Mouse (Mus musculus) forebrain, embryonic 12.5 days (tissue): ENCODE data around the gene Akt1s1. TPM values are rescaled to one million over a fixed set of nuclear protein-coding genes. Genes with fewer than 3 reads are reported as not detected.

Source experiments
- ATAC-seq: fragments of 200-750 bp; cut with Nextera tagmentation; 2 replicates; pipeline ENCODE4 v1.8.0; 2017; ENCODE audit warnings: moderate TSS enrichment; ENCODE audit not compliant: low FRiP score
- H3K27ac ChIP-seq: fragments of 300-500 bp; sonication (generic); 2 replicates; pipeline ENCODE4 v1.5.1; 2016; ENCODE audit warnings: mild to moderate bottlenecking
- H3K27me3 ChIP-seq: fragments of 300-500 bp; sonication (generic); 2 replicates; pipeline ENCODE4 v1.6.1; 2016; ENCODE audit warnings: mild to moderate bottlenecking
- H3K36me3 ChIP-seq: fragments of 300-500 bp; sonication (generic); replicated peaks from 2 replicates; pipeline ENCODE4 v1.6.1; 2016; ENCODE audit warnings: mild to moderate bottlenecking
- H3K4me1 ChIP-seq: fragments of 300-500 bp; sonication (generic); 2 replicates; pipeline ENCODE4 v1.6.1; 2016
- H3K4me2 ChIP-seq: fragments of 300-500 bp; sonication (generic); 2 replicates; pipeline ENCODE4 v1.6.1; 2016; ENCODE audit warnings: mild to moderate bottlenecking, moderate library complexity
- H3K4me3 ChIP-seq: fragments of 300-500 bp; sonication (generic); replicated peaks from 2 replicates; pipeline ENCODE4 v1.5.1; 2016; ENCODE audit warnings: mild to moderate bottlenecking
- H3K9ac ChIP-seq: fragments of 300-500 bp; sonication (generic); 2 replicates; pipeline ENCODE4 v1.6.1; 2016; ENCODE audit warnings: mild to moderate bottlenecking
- H3K9me3 ChIP-seq: fragments of 300-500 bp; sonication (generic); 2 replicates; pipeline ENCODE4 v1.6.1; 2016
- WGBS: fragments of 180-500 bp; shearing (Covaris S2); methylation state at CpG from one replicate; pipeline ENCODE4 v1.1.7; 2016; 5-methylcytosine and 5-hydroxymethylcytosine counted together
- polyA plus RNA-seq: library from polyadenylated mRNA; unstranded; fragments of >200 nt; fragmentation: Nextera tagmentation; extraction: Ambion mirVana; gene quantifications from 2 replicates; pipeline ENCODE4 v1.2.1, GENCODE M21; 2016

Gene Akt1s1
- polyA plus RNA-seq, 1 experiment from 2014 or later = 96.0 TPM

- Histone ChIP-seq H3K27me3 (no peaks in the 10 kb centered on the region), H3K4me2 (peak overlapping the region; percentile 93), H3K27ac (no peak overlapping the region), H3K4me1 (peaks cover 60% of the 10 kb centered on the region), H3K9me3 (no peaks in the 10 kb centered on the region), H3K9ac (peak overlapping the region; percentile 84), H3K4me3 (peak overlapping the region; percentile 73), H3K36me3 (peaks cover 19% of the 10 kb centered on the region)
- 26% methylated on average over 8 of the region's 8 CpGs for WGBS
- ATAC-seq = no peak
Observed at GRCm38 (mm10) chr7:44857905-44858304, 9.1 kb downstream of the Akt1s1 start.

DNA sequence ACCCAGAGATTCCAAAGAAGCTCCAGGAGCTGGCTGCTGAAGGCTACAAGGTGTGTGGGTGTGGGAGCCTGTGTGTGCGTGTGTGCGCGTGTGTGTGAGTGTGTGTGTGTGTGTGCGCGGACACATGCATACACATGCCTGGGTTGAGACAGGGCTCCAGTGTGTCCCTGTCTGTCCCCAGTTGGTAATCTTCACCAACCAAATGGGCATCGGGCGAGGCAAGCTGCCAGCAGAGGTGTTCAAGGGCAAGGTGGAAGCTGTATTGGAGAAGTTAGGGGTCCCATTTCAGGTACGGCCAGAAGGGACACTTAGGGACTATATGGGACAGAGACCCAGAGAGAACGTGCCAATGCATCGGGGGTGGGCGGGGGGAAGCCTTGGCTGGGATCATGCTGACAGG, 11.1 kb downstream of the Akt1s1 start:
- Histone ChIP-seq H3K4me1 (peaks cover 49% of the 10 kb centered on the region), H3K9ac (no peak overlapping the region), H3K27me3 (no peaks in the 10 kb centered on the region), H3K9me3 (no peaks in the 10 kb centered on the region), H3K27ac (no peak overlapping the region), H3K4me3 (no peak overlapping the region), H3K4me2 (no peak overlapping the region), H3K36me3 (peaks cover 38% of the 10 kb centered on the region)
- WGBS = 91% methylated on average over 11 of the region's 11 CpGs
- ATAC-seq = no peak

GRCm38 (mm10) chr7:44860576-44861428, 12.0 kb downstream of the Akt1s1 start:
- no peaks in the 10 kb centered on the region for H3K27me3 ChIP-seq
- no peak overlapping the region for H3K9ac ChIP-seq
- WGBS = 58% methylated on average over 22 of the region's 22 CpGs
- no peak overlapping the region for H3K4me3 ChIP-seq
- H3K36me3 ChIP-seq = peaks cover 46% of the 10 kb centered on the region
- H3K4me2 ChIP-seq = no peak overlapping the region
- ATAC-seq = peak; percentile 45
- no peaks in the 10 kb centered on the region for H3K9me3 ChIP-seq
- peaks cover 47% of the 10 kb centered on the region for H3K4me1 ChIP-seq
- peak overlapping the region; percentile 48 for H3K27ac ChIP-seq

GRCm38 (mm10) chr7:44861429-44861816, 12.6 kb downstream of the Akt1s1 start:
- Histone ChIP-seq H3K4me3 (no peak overlapping the region), H3K27ac (peak overlapping the region; percentile 48), H3K4me2 (no peak overlapping the region), H3K4me1 (peaks cover 48% of the 10 kb centered on the region), H3K9me3 (no peaks in the 10 kb centered on the region), H3K27me3 (no peaks in the 10 kb centered on the region), H3K9ac (no peak overlapping the region), H3K36me3 (peaks cover 51% of the 10 kb centered on the region)
- WGBS = 82% methylated on average over 14 of the region's 14 CpGs
- ATAC-seq = no peak

DNA sequence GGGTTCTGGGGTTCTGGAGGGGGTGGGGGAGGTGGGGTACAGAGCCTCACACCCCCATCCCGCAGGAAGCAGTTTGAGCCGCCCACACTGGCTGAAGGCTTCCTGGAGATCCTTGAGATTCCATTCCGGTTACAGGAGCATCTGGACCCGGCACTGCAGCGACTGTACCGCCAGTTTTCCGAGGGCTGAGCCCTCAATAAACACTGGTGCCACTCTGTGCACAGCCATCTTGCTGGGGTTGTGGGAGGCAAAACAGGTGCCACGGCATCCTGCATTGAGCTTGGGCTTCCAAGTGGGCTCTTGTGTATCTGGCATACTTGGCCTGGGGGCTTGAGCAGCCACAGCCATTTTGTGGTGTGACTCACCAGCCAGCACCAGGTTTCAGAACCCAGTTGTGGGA, 13.6 kb downstream of the Akt1s1 start:
- no peak for ATAC-seq
- Histone ChIP-seq H3K4me3 (no peak overlapping the region), H3K36me3 (peaks cover 60% of the 10 kb centered on the region), H3K27me3 (no peaks in the 10 kb centered on the region), H3K4me1 (peaks cover 55% of the 10 kb centered on the region), H3K9me3 (no peaks in the 10 kb centered on the region), H3K4me2 (no peak overlapping the region), H3K9ac (no peak overlapping the region), H3K27ac (no peak overlapping the region)
- WGBS = 88% methylated on average over 8 of the region's 8 CpGs

DNA sequence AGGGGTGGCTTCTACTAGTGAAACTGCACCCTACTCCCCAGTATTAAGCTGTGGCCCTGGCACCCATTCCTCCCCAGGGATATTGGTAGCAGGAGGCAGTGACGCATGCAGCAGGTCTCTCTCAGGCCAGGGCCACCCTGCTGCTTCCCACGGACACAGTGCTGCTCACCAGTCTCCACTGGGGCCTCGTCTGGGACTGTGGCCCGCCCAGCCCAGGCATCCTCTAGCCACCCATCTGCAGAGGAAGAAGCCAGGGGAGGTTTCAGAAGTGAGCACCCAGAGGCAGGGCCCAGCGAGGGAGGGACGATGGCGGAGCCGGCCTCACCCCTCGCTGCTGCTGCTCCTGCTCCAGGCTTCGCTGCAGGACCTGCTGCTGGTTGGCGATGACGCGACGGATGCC, 14.4 kb downstream of the Akt1s1 start:
- no peaks in the 10 kb centered on the region for H3K9me3 ChIP-seq
- H3K9ac ChIP-seq = no peak overlapping the region
- no peak for ATAC-seq
- H3K27ac ChIP-seq = no peak overlapping the region
- H3K27me3 ChIP-seq = no peaks in the 10 kb centered on the region
- H3K4me3 ChIP-seq = no peak overlapping the region
- peaks cover 60% of the 10 kb centered on the region for H3K36me3 ChIP-seq
- WGBS = 88% methylated on average over 14 of the region's 14 CpGs
- no peak overlapping the region for H3K4me2 ChIP-seq
- H3K4me1 ChIP-seq = peaks cover 55% of the 10 kb centered on the region

DNA sequence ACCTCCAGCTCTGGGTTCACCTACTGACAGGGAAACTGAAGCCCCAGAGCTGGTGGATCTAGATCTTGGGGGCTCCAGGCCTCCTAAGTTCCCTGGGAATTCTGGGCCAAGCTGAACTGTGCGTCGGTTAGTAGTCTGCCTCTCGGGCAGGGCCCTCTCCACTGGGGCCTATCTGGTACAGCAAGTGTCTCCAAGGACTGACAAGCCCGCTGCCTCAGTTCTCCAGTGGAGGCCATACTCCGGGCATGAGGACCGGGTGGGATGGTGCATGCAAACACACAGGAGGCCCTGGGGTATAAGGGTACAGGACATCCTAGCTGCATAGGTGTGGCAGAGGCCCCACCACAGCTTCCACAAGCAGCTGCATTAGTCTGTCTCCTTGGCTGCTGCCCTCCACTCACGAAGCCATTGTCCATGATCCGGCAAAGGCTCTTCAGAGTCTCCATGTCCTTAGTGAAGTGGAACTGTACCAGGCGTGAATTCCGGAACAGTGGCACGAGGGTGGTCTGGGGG, 15.2 kb downstream of the Akt1s1 start:
- Histone ChIP-seq H3K27me3 (no peaks in the 10 kb centered on the region), H3K4me2 (no peak overlapping the region), H3K9me3 (no peaks in the 10 kb centered on the region), H3K4me1 (peaks cover 53% of the 10 kb centered on the region), H3K27ac (no peak overlapping the region), H3K36me3 (peaks cover 60% of the 10 kb centered on the region), H3K4me3 (no peak overlapping the region), H3K9ac (no peak overlapping the region)
- ATAC-seq = no peak
- whole genome bisulfite sequencing = 87% methylated on average over 11 of the region's 11 CpGs

- no peak overlapping the region for H3K27ac ChIP-seq
Observed at GRCm38 (mm10) chr7:44864595-44865542, 16.1 kb downstream of the Akt1s1 start.

GRCm38 (mm10) chr7:44866276-44867009, 17.7 kb downstream of the Akt1s1 start:
- WGBS = 68% methylated on average over 15 of the region's 15 CpGs
- Histone ChIP-seq H3K9me3 (no peaks in the 10 kb centered on the region), H3K9ac (peak overlapping the region; percentile 98), H3K4me3 (peak overlapping the region; percentile 76), H3K4me1 (peaks cover 49% of the 10 kb centered on the region), H3K36me3 (peaks cover 57% of the 10 kb centered on the region), H3K27ac (peak overlapping the region; percentile 70), H3K4me2 (peak overlapping the region; percentile 96), H3K27me3 (no peaks in the 10 kb centered on the region)
- no peak for ATAC-seq

More at GRCm38 (mm10) chr7:44864595-44865542, 16.1 kb downstream of the Akt1s1 start:
- H3K9ac ChIP-seq = no peak overlapping the region
- ATAC-seq = no peak
- H3K4me3 ChIP-seq = no peak overlapping the region; the same call in 1 of the 2 replicates
- H3K9me3 ChIP-seq = no peaks in the 10 kb centered on the region
- 88% methylated on average over 24 of the region's 24 CpGs for WGBS
- H3K4me2 ChIP-seq = no peak overlapping the region
- peaks cover 51% of the 10 kb centered on the region for H3K4me1 ChIP-seq
- H3K36me3 ChIP-seq = peaks cover 60% of the 10 kb centered on the region
- no peaks in the 10 kb centered on the region for H3K27me3 ChIP-seq

- Histone ChIP-seq H3K36me3 (peaks cover 52% of the 10 kb centered on the region), H3K9ac (peak overlapping the region; percentile 98), H3K4me2 (peak overlapping the region; percentile 96)
Observed at GRCm38 (mm10) chr7:44867010-44867702, 18.4 kb downstream of the Akt1s1 start.

DNA sequence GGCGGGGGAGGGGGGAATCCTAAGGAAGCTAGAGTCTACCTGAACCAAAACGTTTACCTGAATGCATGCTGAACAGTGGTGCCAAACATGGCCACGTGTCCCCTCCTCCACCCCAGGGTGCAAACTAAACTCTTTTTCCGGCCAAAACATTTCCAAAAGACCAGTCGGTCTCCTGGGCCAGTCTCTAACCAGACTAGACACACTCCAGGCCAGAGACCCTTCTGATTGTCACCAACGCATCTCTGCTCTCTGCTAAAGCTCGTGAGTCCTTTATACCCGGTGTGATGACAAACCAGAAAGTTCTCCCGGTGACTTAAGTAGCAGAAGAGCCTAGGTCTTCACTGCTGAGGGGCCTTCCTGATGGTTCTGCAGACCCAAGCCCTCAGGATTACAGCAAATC, 19.0 kb downstream of the Akt1s1 start:
- peak overlapping the region; percentile 96 for H3K4me2 ChIP-seq
- 61% methylated on average over 9 of the region's 9 CpGs for WGBS
- peak overlapping the region; percentile 76 for H3K4me3 ChIP-seq
- H3K27ac ChIP-seq = peak overlapping the region; percentile 100; the same call in 1 of the 2 replicates
- H3K4me1 ChIP-seq = peaks cover 51% of the 10 kb centered on the region
- peaks cover 46% of the 10 kb centered on the region for H3K36me3 ChIP-seq
- no peaks in the 10 kb centered on the region for H3K9me3 ChIP-seq
- H3K27me3 ChIP-seq = no peaks in the 10 kb centered on the region
- H3K9ac ChIP-seq = peak overlapping the region; percentile 98
- no peak for ATAC-seq

More at GRCm38 (mm10) chr7:44867010-44867702, 18.4 kb downstream of the Akt1s1 start:
- ATAC-seq = no peak
- whole genome bisulfite sequencing = 83% methylated on average over 19 of the region's 19 CpGs
- Histone ChIP-seq H3K9me3 (no peaks in the 10 kb centered on the region), H3K27ac (0 out of 2 replicates have a peak overlapping the region, but pooled peaks have one; percentile 70), H3K27me3 (no peaks in the 10 kb centered on the region), H3K4me3 (peak overlapping the region; percentile 76), H3K4me1 (peaks cover 49% of the 10 kb centered on the region)
